Mouse (Mus musculus): ENCODE measurements at regions not wholly inside any gene's neighbourhood (a gene's known extent, or its start where the extent isn't known, plus 50 kb on each side); places are given as distances from the start of the nearest gene placed in this dataset.
A peak's percentile ranks its signal among the peaks of the same experiment; 100 is the strongest.

DNA sequence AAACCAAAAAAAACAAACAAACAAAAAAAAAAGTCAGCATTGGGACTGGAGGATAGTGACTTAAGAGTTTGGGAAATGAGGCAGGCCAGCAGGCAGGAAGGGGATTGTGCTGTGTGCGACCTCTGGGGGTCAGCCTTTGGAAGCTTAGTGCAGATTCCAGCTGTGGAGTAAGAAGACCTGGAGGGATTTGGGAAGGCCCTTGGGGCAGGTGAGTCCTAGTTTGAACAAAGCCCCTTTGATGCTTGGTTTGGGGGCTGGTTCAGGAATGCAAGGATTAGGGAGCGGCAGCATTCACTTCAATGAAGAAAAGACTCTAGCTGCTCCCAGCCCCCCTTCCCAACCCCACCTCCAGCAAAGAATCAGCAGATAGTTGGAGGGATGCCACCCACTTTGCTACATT lies 235.6 kb upstream of the Stt3b start:
- H3K9ac ChIP-seq (ENCODE audit: low read depth, low read length), result no peak overlapping the region
- no peak overlapping the region for H3K4me3 ChIP-seq (ENCODE audit: insufficient read depth, low read depth, low read length)
- no peak overlapping the region for H3K27ac ChIP-seq (replicated peaks; ENCODE audit: insufficient read depth, low read depth, low read length)
- no peak for TF ChIP-seq CTCF (IDR thresholded peaks at IDR 0.05; ENCODE audit: low read depth, low read length)
- TF ChIP-seq POLR2A (IDR thresholded peaks at IDR 0.05; ENCODE audit: extremely low read depth, insufficient read depth, low read length), result no peak
- H3K4me1 ChIP-seq (ENCODE audit: control insufficient read depth, insufficient read depth, low read length), result no peaks in the 10 kb centered on the region
- 95% methylated on average over 2 of the region's 2 CpGs for WGBS
- H3K79me2 ChIP-seq (ENCODE audit: control insufficient read depth, insufficient read depth, low read length), result no peaks in the 10 kb centered on the region
- no peaks in the 10 kb centered on the region for H3K36me3 ChIP-seq (ENCODE audit: control insufficient read depth, insufficient read depth, low read length)
- DNase-seq (ENCODE audit: extremely low read depth, low read depth, low spot score), result no peak
- H3K27me3 ChIP-seq (ENCODE audit: control insufficient read depth, insufficient read depth, low read length), result no peaks in the 10 kb centered on the region; the same call in 1 of the 2 replicates

DNA sequence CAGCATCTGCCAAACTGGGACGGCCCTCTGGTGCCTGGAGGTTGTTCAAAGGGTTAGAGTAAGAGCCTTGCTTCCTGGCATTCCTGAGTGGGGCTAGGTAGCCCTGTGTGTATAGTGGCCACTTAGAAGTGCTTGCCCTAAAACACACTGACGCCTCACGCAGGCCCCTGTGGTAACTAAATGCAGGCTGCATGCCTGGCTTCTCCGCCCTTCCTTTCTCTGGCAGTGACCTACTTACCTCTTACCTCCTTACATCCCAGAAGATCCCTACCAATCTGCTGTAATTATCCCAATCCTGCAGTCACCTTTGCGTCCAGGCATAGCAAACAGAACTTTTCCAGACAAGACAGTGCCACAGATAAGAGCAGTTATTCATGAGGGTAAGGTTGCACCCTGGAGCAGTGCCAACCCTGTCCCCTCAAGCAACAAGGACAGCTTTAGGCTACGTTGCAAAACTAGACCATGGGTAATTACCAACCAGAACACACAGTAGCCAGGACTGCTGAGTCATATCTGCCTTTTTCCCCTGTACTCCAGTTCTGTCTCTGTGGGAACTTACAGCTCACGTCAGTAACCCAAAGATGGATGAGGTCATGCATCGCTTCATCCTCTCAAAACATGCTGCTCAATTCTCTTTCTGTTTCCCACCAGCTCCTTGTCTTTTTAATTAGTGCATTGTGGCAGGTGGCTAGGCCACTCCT lies 237.6 kb upstream of the Stt3b start:
- peak; percentile 6 for DNase-seq (ENCODE audit: extremely low read depth, low read depth, low spot score)
- no peak for TF ChIP-seq POLR2A (IDR thresholded peaks at IDR 0.05; ENCODE audit: extremely low read depth, insufficient read depth, low read length)
- TF ChIP-seq CTCF (IDR thresholded peaks at IDR 0.05; ENCODE audit: low read depth, low read length), result no peak
- H3K79me2 ChIP-seq (ENCODE audit: control insufficient read depth, insufficient read depth, low read length), result no peaks in the 10 kb centered on the region
- H3K4me1 ChIP-seq (ENCODE audit: control insufficient read depth, insufficient read depth, low read length), result no peaks in the 10 kb centered on the region
- no peaks in the 10 kb centered on the region for H3K36me3 ChIP-seq (ENCODE audit: control insufficient read depth, insufficient read depth, low read length)
- no peak overlapping the region for H3K27ac ChIP-seq (replicated peaks; ENCODE audit: insufficient read depth, low read depth, low read length)
- no peak overlapping the region for H3K9ac ChIP-seq (ENCODE audit: low read depth, low read length)
- no peak overlapping the region for H3K4me3 ChIP-seq (ENCODE audit: insufficient read depth, low read depth, low read length)
- 66% methylated on average over 8 of the region's 8 CpGs for WGBS
- no peaks in the 10 kb centered on the region; the same call in 1 of the 2 replicates for H3K27me3 ChIP-seq (ENCODE audit: control insufficient read depth, insufficient read depth, low read length)

- no peak for DNase-seq (ENCODE audit: extremely low read depth, low read depth, low spot score)
- TF ChIP-seq CTCF (IDR thresholded peaks at IDR 0.05; ENCODE audit: low read depth, low read length) (no peak), POLR2A (IDR thresholded peaks at IDR 0.05; ENCODE audit: extremely low read depth, insufficient read depth, low read length) (no peak)
- WGBS, result 80% methylated on average over 8 of the region's 8 CpGs
- Histone ChIP-seq H3K4me1 (ENCODE audit: control insufficient read depth, insufficient read depth, low read length) (no peaks in the 10 kb centered on the region), H3K9ac (ENCODE audit: low read depth, low read length) (no peak overlapping the region), H3K27ac (replicated peaks; ENCODE audit: insufficient read depth, low read depth, low read length) (no peak overlapping the region), H3K4me3 (ENCODE audit: insufficient read depth, low read depth, low read length) (no peak overlapping the region), H3K36me3 (ENCODE audit: control insufficient read depth, insufficient read depth, low read length) (no peaks in the 10 kb centered on the region), H3K79me2 (ENCODE audit: control insufficient read depth, insufficient read depth, low read length) (no peaks in the 10 kb centered on the region), H3K27me3 (ENCODE audit: control insufficient read depth, insufficient read depth, low read length) (no peaks in the 10 kb centered on the region; the same call in 1 of the 2 replicates)
Observed at GRCm38 (mm10) chr9:115548722-115549349, 238.6 kb upstream of the Stt3b start.

DNA sequence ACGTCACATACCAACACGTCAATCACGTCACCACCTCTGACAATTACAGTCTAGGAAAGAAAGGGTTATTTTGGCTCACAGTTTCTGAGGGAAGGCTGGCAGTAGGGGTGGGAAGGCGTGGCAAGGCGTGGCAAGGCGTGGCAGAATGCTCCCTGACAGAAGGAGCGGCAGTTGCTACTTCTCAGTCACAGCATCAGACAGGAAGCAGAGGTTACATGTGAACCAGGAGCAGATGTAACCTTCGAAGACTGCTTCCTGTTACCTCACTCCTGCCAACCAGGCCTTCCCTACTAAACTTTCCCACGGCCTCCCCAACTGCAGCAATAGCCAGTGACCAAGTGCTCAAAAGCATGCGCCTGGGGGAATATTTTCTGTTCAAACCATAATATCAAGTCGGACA lies 240.9 kb upstream of the Stt3b start:
- DNase-seq (ENCODE audit: extremely low read depth, low read depth, low spot score), result no peak
- no peak for TF ChIP-seq POLR2A (IDR thresholded peaks at IDR 0.05; ENCODE audit: extremely low read depth, insufficient read depth, low read length)
- TF ChIP-seq CTCF (IDR thresholded peaks at IDR 0.05; ENCODE audit: low read depth, low read length), result no peak
- H3K4me3 ChIP-seq (ENCODE audit: insufficient read depth, low read depth, low read length), result no peak overlapping the region
- H3K79me2 ChIP-seq (ENCODE audit: control insufficient read depth, insufficient read depth, low read length), result no peaks in the 10 kb centered on the region
- H3K27me3 ChIP-seq (ENCODE audit: control insufficient read depth, insufficient read depth, low read length), result no peaks in the 10 kb centered on the region; the same call in 1 of the 2 replicates
- 92% methylated on average over 11 of the region's 11 CpGs for WGBS
- no peaks in the 10 kb centered on the region for H3K36me3 ChIP-seq (ENCODE audit: control insufficient read depth, insufficient read depth, low read length)
- no peak overlapping the region for H3K9ac ChIP-seq (ENCODE audit: low read depth, low read length)
- H3K4me1 ChIP-seq (ENCODE audit: control insufficient read depth, insufficient read depth, low read length), result no peaks in the 10 kb centered on the region
- H3K27ac ChIP-seq (replicated peaks; ENCODE audit: insufficient read depth, low read depth, low read length), result no peak overlapping the region

DNA sequence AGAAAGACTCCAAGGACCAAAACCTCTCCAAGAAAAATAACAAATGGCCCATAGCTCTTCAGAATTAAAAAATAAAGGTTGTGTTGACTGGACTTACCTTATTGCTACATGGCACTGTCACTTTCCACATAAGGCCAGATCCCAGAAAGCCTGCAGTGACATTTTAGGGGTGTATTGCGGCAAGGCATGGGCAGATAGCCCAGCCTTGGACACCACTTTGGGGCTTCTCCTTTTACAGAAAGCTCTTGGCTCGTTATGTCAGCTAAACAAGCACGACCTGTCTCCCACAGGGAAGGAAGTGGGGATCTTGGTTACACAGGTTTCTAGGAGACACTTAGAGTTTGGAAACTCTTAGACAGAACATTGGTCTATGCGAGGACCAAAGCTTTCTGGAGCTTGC lies 241.3 kb upstream of the Stt3b start:
- H3K9ac ChIP-seq (ENCODE audit: low read depth, low read length), result no peak overlapping the region
- H3K27me3 ChIP-seq (ENCODE audit: control insufficient read depth, insufficient read depth, low read length), result no peaks in the 10 kb centered on the region; the same call in 1 of the 2 replicates
- H3K4me3 ChIP-seq (ENCODE audit: insufficient read depth, low read depth, low read length), result no peak overlapping the region
- no peaks in the 10 kb centered on the region for H3K4me1 ChIP-seq (ENCODE audit: control insufficient read depth, insufficient read depth, low read length)
- no peaks in the 10 kb centered on the region for H3K79me2 ChIP-seq (ENCODE audit: control insufficient read depth, insufficient read depth, low read length)
- no peak overlapping the region for H3K27ac ChIP-seq (replicated peaks; ENCODE audit: insufficient read depth, low read depth, low read length)
- no peaks in the 10 kb centered on the region for H3K36me3 ChIP-seq (ENCODE audit: control insufficient read depth, insufficient read depth, low read length)
- no peak for DNase-seq (ENCODE audit: extremely low read depth, low read depth, low spot score)
- WGBS, result 86% methylated on average over 4 of the region's 4 CpGs
- no peak for TF ChIP-seq CTCF (IDR thresholded peaks at IDR 0.05; ENCODE audit: low read depth, low read length)
- TF ChIP-seq POLR2A (IDR thresholded peaks at IDR 0.05; ENCODE audit: extremely low read depth, insufficient read depth, low read length), result no peak

DNA sequence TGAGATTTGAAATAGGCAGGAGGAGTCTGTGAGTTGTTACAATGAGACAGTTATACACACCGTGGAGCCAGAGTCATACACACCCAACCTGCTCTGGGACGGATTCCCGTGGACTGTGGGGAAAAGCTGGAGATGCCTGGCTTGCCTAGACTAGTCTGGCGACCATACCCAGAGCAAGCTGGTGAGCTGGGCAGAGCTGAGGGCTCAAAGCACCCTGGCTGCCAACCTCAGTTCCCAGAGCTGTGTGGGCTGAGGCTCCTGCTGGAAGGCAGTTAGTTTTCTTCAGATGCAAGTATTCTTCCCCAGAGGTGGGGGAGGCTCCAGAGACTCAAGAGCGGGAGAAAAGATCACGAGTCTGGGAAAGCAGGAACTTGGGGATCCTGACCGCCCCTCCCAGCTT lies 247.9 kb upstream of the Stt3b start:
- Histone ChIP-seq H3K4me3 (ENCODE audit: insufficient read depth, low read depth, low read length) (no peak overlapping the region), H3K9ac (ENCODE audit: low read depth, low read length) (no peak overlapping the region), H3K4me1 (ENCODE audit: control insufficient read depth, insufficient read depth, low read length) (no peaks in the 10 kb centered on the region), H3K36me3 (ENCODE audit: control insufficient read depth, insufficient read depth, low read length) (no peaks in the 10 kb centered on the region), H3K27me3 (ENCODE audit: control insufficient read depth, insufficient read depth, low read length) (no peaks in the 10 kb centered on the region; the same call in 1 of the 2 replicates), H3K79me2 (ENCODE audit: control insufficient read depth, insufficient read depth, low read length) (no peaks in the 10 kb centered on the region), H3K27ac (replicated peaks; ENCODE audit: insufficient read depth, low read depth, low read length) (no peak overlapping the region)
- TF ChIP-seq CTCF (IDR thresholded peaks at IDR 0.05; ENCODE audit: low read depth, low read length) (no peak), POLR2A (IDR thresholded peaks at IDR 0.05; ENCODE audit: extremely low read depth, insufficient read depth, low read length) (no peak)
- DNase-seq (ENCODE audit: extremely low read depth, low read depth, low spot score), result no peak
- 93% methylated on average over 7 of the region's 7 CpGs for WGBS
